Mouse (Mus musculus) small intestine, adult 2 months (tissue): ENCODE data around the gene Tmem39a.

Source experiments
- CTCF ChIP-seq: fragments of 200-500 bp; IDR thresholded peaks from 2 replicates; pipeline ENCODE4 v1.5.1; 2012; ENCODE audit warnings: low read depth, mild to moderate bottlenecking, control low read depth, inconsistent platforms, low read length, moderate library complexity, mixed read lengths; ENCODE audit not compliant: insufficient replicate concordance, insufficient read length; ENCODE audit errors: extremely low read depth
- POLR2A ChIP-seq: fragments of 200-500 bp; IDR thresholded peaks from 2 replicates; pipeline ENCODE4 v1.6.1; 2012; ENCODE audit warnings: low read depth, mild to moderate bottlenecking, control low read depth, inconsistent platforms, low read length, moderate library complexity

DNA sequence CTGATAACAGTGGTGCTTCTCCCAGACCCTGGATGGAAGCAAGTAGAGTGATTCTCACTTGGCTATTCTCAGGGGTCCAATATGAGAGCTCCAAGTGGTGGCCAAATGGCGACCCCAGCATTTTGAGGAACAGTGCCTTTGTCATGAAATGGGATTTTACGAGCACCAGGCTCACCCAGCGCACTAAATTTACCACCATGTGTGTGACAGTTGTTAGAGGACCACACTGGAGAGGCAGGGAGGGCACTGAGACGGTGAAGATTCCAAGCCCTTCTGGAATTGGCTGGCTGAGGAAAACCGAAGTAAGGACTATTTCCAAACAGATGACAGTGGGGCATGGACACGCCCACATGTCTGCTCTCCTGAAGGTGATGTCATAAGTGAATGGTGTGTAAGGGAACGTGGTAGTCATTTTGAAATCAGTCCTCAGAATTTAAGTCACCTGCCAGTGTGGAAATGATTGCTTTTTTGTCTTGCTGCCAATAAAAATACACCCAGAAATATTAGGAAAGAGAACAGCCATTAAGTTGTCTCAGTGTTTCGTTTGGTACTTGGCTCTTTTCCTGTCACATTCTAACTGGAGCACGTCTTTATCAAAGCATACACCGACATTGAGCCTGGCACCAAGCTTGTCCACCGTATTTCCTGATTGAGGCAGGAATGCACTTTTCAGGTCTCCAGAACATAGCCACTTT is 40.6 kb downstream of the Tmem39a start:
- TF ChIP-seq POLR2A: no peak
- TF ChIP-seq CTCF: no peak
